Mouse (Mus musculus) CD4-positive, CD25-positive, alpha-beta regulatory T cell, adult 4 months (primary cell): ENCODE results near the gene Ppp1r14b. TPM values are rescaled to one million over a fixed set of nuclear protein-coding genes. Genes with fewer than 3 reads are reported as not detected.
A peak's percentile ranks its signal among the peaks of the same experiment; 100 is the strongest.

ENCODE experiments used
- ATAC-seq: one replicate; pipeline ENCODE4 v1.8.0; 2017
- polyA plus RNA-seq, 2 experiments: library from polyadenylated mRNA; unstranded; fragments of 100-300 nt; shearing (Covaris generic); gene quantifications; one replicate each; pipeline ENCODE4 v1.2.1; 2017

Gene Ppp1r14b
- polyA plus RNA-seq, 2 experiments from 2014 or later, result 9.3 to 23.8 TPM

DNA sequence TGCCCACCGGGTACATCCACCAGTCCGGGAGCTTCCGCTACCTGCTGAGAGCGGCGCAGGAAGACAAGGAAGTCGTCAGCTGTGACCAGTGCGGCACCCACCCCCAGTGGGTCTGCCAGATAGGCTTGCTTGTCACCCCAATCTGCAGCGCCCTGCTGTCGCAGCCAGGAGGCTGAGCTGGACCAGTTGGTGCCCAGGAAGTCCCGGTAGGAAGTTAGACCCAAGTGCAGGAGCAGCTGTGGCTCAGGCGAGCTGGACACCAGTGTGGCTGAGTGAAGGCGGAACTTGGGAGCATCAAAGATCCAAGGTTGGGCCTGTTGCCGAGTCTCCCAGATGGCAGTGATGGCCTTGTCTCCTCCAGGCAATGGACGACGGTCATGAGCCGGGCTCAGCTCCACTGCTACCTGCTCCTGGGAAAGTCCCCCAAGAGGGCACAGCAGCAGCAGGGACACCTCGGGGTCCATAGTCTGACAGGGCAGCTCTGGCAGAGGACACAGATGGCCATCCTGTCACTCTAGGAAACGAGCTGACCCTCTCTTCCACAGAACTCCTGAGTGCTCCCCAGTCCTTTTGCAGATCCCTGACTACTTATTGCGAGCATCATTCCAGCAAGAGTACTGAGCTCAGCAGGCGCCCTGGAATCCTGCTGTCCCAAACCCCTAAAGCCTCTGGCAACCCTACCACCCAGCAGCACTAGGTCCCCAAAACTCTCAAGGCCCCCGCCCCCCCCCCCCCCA is 20.7 kb downstream of the Ppp1r14b start:
- no peak for ATAC-seq

DNA sequence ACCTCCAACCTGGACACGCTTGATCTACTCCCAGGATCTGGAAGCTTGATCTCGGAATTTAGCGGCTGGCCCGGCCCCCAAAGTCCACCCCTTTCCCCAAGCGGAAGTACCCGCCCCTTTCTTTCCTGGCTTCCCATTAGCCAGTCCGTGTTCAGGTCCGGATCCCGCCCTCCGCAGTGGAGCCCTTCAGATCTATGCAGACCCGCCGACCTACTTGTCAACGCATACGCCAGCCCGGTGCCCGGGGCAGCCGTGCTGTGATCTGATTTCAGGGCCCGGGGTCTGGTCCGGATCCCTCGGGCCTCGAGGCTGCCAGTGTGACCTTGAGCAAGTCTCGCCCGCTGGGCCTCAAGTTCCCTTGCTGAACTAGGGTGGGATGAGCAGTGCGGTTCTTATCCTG is 21.2 kb downstream of the Ppp1r14b start, which contains the start of the genes Nudt22 and Trpt1:
TSS of gene Nudt22 (minus strand) at position 112 of the 400 bp plus-strand sequence.
TSS of gene Trpt1 (plus strand) at position 126 of the 400 bp plus-strand sequence.
- ATAC-seq, result peak; percentile 47

DNA sequence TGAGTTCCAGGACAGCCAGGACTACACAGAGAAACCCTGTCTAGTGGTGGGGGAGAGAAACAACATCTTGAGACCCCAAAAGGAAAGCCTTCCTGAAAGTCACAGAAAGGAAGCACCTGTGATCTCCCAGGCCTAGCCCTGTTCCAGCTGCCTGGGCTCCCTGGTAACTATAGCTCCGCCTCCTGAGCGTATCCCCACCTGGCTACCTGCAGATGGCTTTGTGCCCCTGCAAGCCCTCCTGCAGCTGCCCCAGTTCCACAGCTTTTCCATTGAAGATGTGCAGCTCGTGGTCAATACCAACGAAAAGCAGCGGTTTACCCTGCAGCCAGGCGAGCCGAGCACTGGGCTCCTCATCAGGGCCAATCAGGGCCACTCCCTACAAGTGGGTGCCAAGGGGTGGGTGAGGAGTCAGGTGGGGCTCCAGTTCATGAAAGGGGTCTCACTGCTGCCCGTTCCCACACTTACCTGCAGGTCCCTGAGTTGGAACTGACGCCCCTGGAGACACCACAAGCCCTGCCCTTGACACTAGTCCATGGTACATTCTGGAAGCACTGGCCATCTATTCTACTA is 23.0 kb downstream of the Ppp1r14b start:
- no peak for ATAC-seq

DNA sequence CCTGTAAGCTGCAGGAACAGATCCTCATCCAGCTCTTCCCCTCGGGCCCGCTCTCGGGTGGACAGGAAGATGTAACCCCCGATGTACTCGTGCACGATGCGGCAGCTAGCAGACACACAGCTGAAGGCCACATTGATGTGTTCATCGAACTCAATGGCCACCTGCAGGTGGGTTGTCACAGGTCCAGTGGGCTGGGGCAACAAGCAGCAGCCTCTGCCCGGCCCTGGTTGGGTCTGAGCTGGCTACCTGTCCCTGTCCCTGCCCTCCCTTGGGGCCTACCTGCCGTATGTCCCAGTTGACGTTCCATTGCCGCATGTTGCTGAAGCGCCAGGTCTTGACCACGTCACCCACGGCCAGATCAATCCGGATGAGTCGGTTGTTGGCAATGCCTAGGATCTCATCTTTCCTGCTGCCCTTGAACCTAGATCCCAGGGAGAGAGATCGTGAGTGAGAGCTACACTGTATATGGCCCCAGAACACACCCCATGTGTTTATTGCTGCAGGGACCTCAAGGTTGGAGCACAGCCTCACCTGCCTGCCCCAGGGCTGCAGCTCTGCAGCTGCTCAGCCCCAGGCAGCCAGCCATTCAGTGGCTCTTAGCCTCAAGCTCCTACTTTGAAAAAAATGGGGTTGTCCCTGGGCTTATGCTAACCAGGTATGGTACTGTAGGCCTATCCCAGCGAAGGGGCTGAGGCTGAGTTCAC is 24.7 kb downstream of the Ppp1r14b start:
- no peak for ATAC-seq

GRCm38 (mm10) chr19:7006892-7007593 is 32.3 kb downstream of the Ppp1r14b start:
- no peak for ATAC-seq

DNA sequence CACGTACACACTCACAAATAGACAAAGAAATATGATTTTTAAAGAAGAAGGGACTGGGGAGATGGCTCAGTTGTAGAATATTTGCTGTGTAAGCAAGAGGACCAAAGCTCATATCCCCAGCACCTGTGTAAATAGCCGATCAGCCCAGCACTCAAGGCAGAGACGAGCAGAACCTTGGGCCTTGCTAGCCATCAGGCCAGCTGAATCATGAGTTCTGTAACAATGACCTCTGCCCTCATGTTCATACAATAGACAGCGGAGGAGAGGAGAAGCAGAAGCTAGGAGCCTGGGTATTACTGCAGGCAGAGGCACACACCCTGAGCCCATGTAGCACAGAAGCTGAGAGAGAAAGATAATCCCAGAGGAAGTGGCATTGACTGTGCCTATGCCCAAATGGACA is 37.7 kb downstream of the Ppp1r14b start:
- no peak for ATAC-seq

DNA sequence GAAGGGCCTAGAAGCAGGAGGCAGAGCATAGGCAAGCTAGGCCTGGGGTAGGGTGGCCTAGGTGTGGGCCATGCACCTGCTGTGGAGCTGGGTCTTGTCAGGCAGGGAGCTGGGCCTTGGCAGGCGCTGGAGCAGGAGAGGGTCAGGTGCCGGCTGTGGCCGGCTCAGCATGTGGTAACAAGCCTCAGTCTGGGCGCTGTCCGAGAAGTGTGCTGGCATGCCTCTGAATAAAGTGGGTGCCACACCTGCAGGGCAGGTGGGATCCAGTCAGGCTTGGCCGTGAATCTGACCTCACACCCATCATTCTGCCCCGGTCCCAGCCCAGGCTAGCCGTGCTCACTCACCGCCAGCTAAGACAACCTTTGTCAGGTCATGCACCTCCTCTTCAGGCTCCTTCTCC is 39.2 kb downstream of the Ppp1r14b start:
- ATAC-seq, result no peak

DNA sequence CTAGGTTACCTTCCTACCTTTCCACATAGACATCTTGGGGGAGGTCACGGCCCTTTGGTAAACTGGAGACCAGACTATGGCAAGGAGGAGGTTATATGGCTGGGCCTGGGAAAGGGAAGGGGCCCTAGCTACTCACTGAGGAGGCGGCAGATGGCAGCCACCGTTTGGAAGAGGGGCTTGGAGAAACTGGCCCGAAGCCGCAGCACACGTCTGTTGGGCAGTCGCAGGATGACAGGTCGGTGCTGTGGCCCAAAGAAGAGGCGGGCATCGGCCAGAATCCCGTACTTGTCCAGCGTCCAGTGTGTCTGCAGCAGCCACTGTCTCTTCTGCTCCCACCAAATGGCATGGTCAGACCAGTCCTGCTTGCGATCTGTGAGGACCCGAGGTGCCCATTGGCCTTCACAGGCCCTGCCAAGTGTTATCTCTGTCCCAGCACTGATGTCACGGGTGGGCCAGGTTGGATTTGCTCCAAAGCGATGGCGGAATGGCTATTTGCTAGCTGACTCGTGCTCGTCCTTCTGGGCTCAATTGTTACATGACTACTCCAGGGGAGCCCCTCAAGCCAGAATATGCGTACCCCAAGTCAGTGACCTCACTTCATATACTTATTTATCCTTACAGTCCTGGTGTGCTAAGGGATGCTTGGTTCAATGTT is 39.8 kb downstream of the Ppp1r14b start:
- ATAC-seq, result no peak

- peak; percentile 78 for ATAC-seq
Measured at GRCm38 (mm10) chr19:7017541-7018457, 43.0 kb downstream of the Ppp1r14b start.

DNA sequence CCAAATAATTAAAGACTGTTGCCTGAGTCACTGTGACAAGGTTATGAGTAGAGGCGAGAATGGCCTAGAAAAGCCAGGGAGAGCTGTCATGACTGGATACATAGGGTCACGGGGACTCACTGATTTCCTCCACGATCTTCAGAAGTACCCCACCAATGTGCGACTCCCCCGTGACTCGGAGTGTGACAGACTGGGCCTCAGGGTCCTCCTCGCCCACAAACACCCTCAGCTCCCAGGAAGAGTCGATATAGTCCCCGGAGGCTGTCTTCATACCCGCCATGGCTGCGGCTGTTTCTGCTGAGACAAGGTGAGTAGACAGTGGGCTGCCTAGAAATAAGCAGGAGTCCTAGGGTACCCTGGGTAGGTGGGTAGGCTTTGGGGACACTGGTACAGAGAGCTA is 43.8 kb downstream of the Ppp1r14b start:
- ATAC-seq, result no peak

GRCm38 (mm10) chr19:7019191-7019590 is 44.4 kb downstream of the Ppp1r14b start, which contains the start of gene Fermt3:
Gene Fermt3, minus strand, starts transcription at chr19:7019469.
- peak; percentile 83 for ATAC-seq

GRCm38 (mm10) chr19:7020224-7020641 is 45.5 kb downstream of the Ppp1r14b start:
- ATAC-seq, result peak; percentile 50

Other genes starting within 250 kb of the Ppp1r14b start
- gene Rps6ka4, start 134.3 kb upstream of the Ppp1r14b start, polyA plus RNA-seq, result 1 to 10 TPM; 6.4 to 8.3 TPM
- gene Ccdc88b, start 116.8 kb upstream of the Ppp1r14b start, polyA plus RNA-seq, result 1 to 10 TPM; 3.1 to 5.2 TPM
- gene Trmt112, start 65.3 kb upstream of the Ppp1r14b start, polyA plus RNA-seq, result 100 to 1,000 TPM; 214 to 232 TPM
- gene Prdx5, start 64.9 kb upstream of the Ppp1r14b start, polyA plus RNA-seq, result 100 to 1,000 TPM; 224 to 246 TPM
- gene Esrra, start 53.2 kb upstream of the Ppp1r14b start, polyA plus RNA-seq, result 1 to 10 TPM; 2.2 to 5.7 TPM
- not detected for gene Catsperz, start 49.6 kb upstream of the Ppp1r14b start, polyA plus RNA-seq
- gene Kcnk4, start 40.5 kb upstream of the Ppp1r14b start, polyA plus RNA-seq, result not detected
- gene Bad, start 33.1 kb upstream of the Ppp1r14b start, polyA plus RNA-seq, result 10 to 100 TPM; 36.8 to 49.6 TPM
- gene Gpr137, start 32.5 kb upstream of the Ppp1r14b start, polyA plus RNA-seq, result 10 to 100 TPM in 1 of 2 experiments, 1 to 10 TPM in 1; 8.4 to 11.4 TPM
- gene Plcb3, start 1.5 kb downstream of the Ppp1r14b start, polyA plus RNA-seq, result 1 to 10 TPM; 3.2 to 3.4 TPM
- 10 to 100 TPM; 46.8 to 56.8 TPM for gene Fkbp2, start 5.5 kb downstream of the Ppp1r14b start, polyA plus RNA-seq
- 1 to 10 TPM; 3.3 to 4.4 TPM for gene Vegfb, start 12.7 kb downstream of the Ppp1r14b start, polyA plus RNA-seq
- 10 to 100 TPM; 59.8 to 74.9 TPM for gene Dnajc4, start 17.6 kb downstream of the Ppp1r14b start, polyA plus RNA-seq
- gene Nudt22, start 21.1 kb downstream of the Ppp1r14b start, polyA plus RNA-seq, result 10 to 100 TPM; 34.8 to 39.6 TPM
- 10 to 100 TPM in 1 of 2 experiments, 1 to 10 TPM in 1; 8.1 to 10.9 TPM for gene Trpt1, start 21.2 kb downstream of the Ppp1r14b start, polyA plus RNA-seq
- 100 to 1,000 TPM; 272 to 479 TPM for gene Fermt3, start 44.5 kb downstream of the Ppp1r14b start, polyA plus RNA-seq
- 100 to 1,000 TPM; 117 to 119 TPM for gene Stip1, start 65.0 kb downstream of the Ppp1r14b start, polyA plus RNA-seq
- gene Macrod1, start 81.8 kb downstream of the Ppp1r14b start, polyA plus RNA-seq, result 1 to 10 TPM in 1 of 2 experiments, not detected in 1; 2.3 TPM
- under 1 TPM in 1 of 2 experiments, not detected in 1; 0.22 TPM for gene Flrt1, start 130.8 kb downstream of the Ppp1r14b start, polyA plus RNA-seq
- 100 to 1,000 TPM; 157 to 198 TPM for gene Otub1, start 231.3 kb downstream of the Ppp1r14b start, polyA plus RNA-seq
- 100 to 1,000 TPM; 223 to 296 TPM for gene Cox8a, start 242.6 kb downstream of the Ppp1r14b start, polyA plus RNA-seq